Mouse (Mus musculus) E14TG2a.4 (cell line): Measurements from ENCODE around the gene Tnn.

Experiments used
- CTCF ChIP-seq: conservative IDR thresholded peaks from 2 replicates; pipeline ENCODE4 v1.5.1; 2014; ENCODE audit warnings: low read length
- NANOG ChIP-seq: IDR thresholded peaks from 2 replicates; pipeline ENCODE4 v1.6.1; 2014; ENCODE audit warnings: borderline replicate concordance, low read length, mixed read lengths
- POU5F1 ChIP-seq: IDR thresholded peaks from 2 replicates; pipeline ENCODE4 v1.6.1; 2014; ENCODE audit warnings: low read length, borderline replicate concordance

GRCm38 (mm10) chr1:160036996-160037521 lies 116.3 kb downstream of the Tnn start:
- TF ChIP-seq CTCF = no peak
- no peak for TF ChIP-seq POU5F1
- no peak for TF ChIP-seq NANOG
